Mouse (Mus musculus): Measurements from ENCODE around the gene Pbrm1.
A peak's percentile ranks its signal among the peaks of the same experiment; 100 is the strongest.

Pbrm1 gene

GRCm38 (mm10) chr14:31018860-31019291, at the start of gene Pbrm1, which contains the start of gene Gnl3:
Pbrm1 (plus strand) TSS chr14:31019138.
Gnl3 (minus strand) TSS chr14:31019152.
- peak; percentile 99 for DNase-seq

GRCm38 (mm10) chr14:30974204-30974603, 44.7 kb upstream of the Pbrm1 start:
- DNase-seq: peak; percentile 38

DNA sequence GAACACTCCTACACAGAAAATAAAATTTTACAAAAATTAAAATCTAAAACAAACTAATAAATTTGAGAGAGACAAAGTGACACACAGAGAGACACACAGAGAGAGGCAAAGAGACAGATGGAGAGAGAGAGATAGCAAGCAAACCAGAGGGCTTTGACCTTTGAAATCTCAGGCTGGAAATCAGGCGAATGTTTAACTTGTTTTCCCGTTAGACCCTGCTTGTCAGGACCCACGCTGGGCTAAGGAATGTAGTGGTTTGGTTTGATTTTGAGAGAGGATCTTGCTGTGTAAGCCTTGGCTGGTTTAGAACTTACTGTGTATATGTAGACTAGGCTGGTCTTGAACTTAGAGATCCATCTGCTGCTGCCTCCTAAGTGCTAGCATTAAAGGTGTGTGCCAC, 42.7 kb upstream of the Pbrm1 start:
- DNase-seq: peak; percentile 61

DNA sequence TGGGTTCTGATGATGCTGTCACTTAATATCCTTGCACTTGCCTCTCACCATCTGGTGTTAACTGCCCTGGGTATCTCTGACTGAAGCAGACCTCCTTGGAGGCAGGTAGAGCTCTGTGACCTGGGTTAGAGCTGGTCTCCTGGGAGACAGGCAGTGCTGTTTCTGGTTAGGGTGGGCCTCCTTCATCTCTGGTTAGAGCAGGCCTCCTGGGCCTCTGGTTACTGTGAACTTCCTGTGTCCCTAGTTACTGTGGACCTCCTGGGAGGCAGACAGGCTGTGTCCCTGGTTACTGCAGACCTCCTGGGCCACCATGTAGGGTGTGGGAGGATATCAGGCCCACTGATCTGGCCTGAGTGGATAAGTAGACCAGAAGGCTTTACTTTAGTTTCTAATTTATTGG, 22.5 kb upstream of the Pbrm1 start:
- no peak for DNase-seq

DNA sequence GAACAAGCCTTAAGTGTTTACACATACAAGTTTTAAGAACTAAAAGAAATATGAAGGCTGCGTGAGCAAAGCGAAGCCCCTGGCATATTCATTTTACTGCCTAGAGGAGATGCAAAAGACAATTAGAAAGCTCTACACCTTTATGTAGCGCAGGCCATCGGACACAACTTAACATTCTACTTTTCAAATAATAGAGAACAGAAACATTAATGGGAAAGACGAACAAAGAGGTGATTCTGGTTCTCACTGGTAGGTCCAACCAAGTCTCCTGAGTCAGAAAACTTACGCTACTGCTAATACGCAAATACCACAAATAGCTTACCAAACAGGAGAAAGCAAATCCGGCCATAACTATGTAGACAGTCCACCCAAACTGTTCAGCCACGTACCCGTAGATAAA, 18.6 kb upstream of the Pbrm1 start:
- DNase-seq: no peak

- no peak for DNase-seq
These were observed 18.1 kb upstream of the Pbrm1 start for GRCm38 (mm10) chr14:31000816-31001306.

DNA sequence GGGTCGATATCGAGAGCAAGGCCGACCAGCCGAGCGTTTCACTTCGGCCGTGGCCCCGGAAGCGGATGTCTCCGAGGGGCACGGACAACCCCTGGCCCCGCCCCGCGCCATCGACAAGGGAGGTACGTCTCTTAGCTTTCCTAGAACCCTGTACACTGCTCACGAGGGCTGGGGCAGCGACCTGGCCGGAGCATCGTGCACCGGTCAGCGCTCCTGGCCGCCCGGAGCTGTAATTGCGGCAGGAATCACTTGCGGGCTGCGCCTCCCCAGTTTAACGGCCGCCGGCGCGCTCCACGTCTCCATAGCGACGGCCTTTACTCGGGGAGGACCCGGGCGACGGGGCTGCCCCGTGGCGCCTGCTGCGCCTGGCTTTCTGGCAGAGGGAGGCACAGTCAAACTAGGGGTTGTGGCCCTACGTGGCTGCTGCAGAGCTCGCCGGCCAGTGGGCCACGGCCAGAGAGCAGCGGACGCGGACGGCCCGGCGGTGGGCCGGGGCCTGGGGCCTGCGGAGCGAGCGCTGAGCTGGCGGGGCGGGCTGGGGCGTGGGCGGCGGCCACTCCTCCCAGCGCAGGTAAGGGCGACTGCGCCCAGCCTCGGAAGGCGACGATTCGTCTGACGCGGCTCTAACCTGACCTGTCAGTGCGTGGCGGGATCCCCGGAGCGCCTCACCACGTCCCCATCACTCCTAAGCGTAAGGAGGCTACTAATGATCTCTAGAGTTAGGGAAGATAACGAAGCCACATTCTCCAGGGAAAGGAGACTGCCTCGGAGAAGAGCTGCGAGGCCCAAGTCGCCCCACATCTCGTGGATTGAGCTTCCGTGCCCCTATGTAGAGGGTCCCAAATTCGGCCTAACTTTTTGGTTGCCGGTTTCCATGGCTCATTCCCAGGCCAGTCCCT, 17.4 kb upstream of the Pbrm1 start, which contains the start of the genes Glt8d1 and Spcs1:
Gene Glt8d1 (plus strand): TSS at position 94 of the 899 bp plus-strand sequence.
Gene Spcs1 (minus strand): TSS at position 366 of the 899 bp plus-strand sequence.
- peak; percentile 91 for DNase-seq

DNA sequence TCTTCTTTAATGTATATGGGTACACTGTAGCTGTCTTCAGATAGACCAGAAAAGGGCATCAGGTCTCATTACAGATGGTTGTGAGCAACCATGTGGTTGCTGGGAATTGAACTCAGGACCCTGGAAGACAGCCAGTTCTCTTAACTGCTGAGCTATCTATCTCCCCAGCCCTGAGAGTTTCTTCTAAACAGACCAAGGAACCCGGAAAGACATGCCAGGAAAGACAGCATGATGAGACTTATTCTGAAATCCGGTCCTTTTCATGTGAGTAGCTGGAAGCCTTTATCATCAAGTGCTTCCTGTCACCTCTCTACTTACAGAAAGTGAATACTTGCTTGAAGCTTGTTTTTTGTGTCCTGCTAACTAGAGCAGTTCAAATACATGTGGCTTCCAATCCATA, 14.4 kb upstream of the Pbrm1 start:
- DNase-seq: no peak

- DNase-seq: no peak
These were observed 12.2 kb upstream of the Pbrm1 start for GRCm38 (mm10) chr14:31006779-31007178.

DNA sequence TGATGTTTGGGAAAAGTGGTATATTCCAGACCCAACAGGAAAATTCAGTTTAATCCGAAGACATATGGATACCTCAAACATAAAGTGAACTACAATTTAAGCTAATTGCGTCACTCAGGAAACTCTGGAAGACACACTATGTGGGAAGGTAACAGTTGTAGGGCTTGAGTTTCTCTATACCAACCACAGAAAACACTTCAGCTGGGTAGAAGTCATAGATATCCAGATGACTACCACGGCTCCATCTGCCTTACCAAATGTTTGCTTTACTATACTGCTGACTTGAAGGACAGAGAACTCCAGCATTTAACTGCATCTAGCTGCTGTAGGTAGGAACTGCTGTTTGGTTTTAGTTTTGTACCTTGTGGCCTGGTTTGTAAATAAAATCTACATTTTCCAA, 7.3 kb upstream of the Pbrm1 start:
- DNase-seq: no peak

GRCm38 (mm10) chr14:31013928-31014327, 5.0 kb upstream of the Pbrm1 start:
- no peak for DNase-seq

DNA sequence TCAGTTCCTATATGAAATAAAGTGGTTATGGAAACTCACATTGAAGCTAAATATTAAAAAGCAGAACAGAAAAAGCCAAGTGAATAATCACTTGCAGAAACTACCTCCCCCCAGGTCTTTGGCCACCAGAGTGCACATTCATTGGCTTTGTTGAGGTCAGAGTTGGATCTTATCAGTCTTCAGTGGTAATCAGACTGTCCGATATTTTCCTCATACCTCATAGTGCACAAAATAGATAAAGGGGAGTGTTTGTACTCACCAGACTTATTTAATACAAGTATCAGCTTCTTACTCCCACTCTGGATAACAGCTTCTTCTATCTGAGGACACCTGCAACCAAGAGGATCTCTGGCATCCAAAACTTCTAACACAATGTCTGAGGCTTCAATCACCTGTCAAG, 2.9 kb upstream of the Pbrm1 start:
- DNase-seq: no peak

DNA sequence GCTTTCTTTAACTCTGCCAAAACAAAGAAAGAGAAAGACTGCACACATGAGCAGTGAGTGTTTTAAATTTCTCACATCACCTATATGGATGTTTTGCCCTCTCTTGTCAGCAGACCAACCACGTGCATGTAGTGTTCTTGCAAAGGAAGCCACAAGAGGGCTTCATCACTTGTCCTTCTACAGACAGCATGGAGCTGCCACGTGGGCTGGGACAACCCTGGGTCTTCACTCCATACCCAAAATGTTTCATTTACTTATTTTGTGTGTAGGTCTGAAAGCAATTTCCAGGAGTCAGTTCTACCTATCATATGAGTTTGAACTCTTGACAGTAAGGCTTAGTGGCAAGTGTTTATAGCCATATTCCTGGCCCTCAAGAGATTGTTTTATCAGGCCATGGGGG, 1.1 kb upstream of the Pbrm1 start:
- no peak for DNase-seq

- peak; percentile 90 for DNase-seq
These were observed 630 bp downstream of the Pbrm1 start for GRCm38 (mm10) chr14:31019331-31020205.

GRCm38 (mm10) chr14:31022579-31022978, 3.6 kb downstream of the Pbrm1 start:
- peak; percentile 21 for DNase-seq

DNA sequence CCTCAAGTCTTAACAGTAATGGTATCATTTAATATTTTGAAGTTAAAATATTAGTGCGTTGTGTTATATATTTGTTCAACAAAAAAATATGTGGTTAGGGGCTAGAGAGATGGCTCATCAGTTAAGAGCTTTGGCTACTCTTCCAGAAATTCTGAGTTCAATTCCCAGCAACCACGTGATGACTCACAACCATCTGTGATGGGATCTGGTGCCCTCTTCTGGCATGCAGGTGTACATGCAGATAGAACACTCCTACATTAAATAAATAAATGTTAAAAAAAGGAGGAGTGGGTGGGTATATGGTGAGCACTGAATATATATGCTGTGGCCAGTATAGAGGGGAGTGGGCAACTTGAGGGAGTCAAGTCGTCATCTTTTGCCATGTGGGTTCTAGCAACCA, 6.8 kb downstream of the Pbrm1 start:
- DNase-seq: no peak

- DNase-seq: no peak
These were observed 26.4 kb downstream of the Pbrm1 start for GRCm38 (mm10) chr14:31045296-31045695.

DNA sequence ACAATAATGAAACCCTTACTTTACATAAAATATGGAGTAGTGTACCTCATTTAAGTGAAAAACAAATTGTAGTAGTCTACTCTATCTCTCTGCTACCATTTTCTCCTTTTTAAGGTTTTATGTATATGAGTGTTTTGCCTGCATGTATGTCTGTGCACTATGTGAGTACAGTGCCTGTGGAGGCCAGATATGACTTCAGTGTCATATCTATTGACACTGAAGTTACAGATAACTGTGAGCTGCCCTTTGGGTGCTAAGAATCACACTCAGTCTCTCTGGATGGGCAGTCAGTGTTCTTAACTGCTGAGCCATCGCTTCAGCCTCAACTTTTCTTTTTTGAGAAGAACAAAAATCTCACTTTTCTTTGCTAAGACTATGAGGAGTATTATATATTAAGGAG, 26.9 kb downstream of the Pbrm1 start:
- DNase-seq: no peak

GRCm38 (mm10) chr14:31062277-31062676, 43.3 kb downstream of the Pbrm1 start:
- no peak for DNase-seq

DNA sequence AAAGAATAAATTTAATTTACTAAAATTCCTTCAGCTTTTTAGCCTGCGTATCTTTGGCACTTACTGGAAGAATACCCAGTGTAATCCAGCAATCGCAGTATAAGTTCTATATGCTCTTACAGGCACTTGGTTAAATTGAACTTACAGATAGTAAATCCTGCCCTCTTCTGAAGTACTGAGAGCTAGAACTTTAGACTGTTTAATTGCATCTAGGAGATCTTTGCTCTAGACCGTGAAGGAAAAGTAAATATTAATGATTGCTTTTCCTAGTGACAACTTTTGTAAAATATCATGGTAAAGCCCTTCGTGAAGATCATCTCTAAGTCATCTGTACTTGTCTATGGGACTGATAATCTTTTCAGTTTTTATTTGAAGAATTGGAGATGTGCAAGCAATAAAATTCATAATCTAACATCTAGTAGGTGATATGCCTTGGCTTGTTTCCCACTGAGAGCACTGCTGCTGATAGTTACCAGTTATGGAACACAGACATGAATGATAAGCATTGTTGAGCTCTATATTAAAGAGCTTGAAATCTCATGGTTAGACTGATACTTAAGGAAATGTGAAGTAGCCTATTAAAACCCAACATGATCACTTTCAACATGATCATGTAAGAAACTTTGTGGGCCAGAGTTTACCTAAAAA, 50.3 kb downstream of the Pbrm1 start:
- DNase-seq: no peak

DNA sequence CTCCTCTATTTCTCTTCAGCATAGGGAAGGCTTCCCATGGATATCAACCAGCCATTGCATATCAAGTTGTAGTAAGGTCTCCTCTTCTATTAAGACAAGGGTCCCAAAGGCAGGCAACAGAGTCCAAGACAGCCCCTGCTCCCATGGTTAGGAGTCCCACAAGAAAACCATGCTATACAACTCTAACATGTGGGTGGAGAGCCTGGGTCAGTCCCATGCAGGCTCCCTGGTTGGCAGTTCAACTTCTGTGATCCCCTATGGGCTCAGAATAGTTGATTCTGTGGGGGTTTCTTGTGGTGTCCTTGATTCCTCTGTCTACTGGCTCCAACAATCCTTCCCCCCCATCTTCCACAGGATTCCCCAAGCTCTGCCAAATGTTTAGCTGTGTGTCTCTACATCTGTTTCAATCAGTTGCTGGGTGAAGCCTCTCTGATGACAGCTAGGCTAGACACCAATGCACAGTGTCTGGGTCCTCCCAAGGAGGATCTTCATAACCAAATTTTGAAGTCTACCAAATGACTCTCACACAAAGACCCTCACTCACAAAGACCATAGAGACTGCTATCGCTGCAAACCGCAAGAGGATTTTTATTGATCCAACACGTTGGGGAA, 59.8 kb downstream of the Pbrm1 start:
- DNase-seq: no peak

DNA sequence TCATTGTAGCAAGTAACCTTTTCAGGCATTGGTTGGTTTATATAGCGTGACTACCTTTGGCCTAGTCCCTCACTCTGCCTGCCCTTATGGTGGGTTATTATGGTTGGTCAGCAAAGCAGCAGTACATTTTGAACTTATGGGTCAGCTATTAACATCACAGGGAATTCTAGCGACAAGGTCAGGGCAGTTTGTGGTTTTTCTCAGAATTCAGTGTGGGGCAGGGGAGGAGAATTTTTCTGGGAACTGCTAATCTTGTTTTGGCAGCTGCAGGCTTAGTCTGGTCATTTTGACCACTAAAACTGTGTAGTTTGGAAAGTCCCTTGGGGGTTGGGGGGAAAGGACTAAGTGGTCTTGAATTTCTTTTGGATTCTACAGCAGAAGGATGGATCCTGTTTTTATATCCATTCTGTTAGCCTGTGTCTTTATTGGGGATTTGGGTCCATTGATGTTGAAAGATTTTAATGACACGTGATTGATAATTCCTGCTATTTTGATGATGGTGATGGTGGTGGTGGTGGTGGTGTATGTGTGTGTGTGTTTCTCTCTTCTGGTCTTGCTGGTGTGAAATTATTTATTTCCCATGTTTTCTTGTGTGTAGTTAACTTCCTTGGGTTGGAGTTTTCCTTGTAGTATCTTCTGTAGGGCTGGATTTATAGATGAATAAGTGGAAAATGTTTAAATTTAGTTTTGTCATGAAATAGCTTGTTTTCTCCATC, 60.5 kb downstream of the Pbrm1 start:
- no peak for DNase-seq
